Mouse (Mus musculus): ENCODE results near the gene Zfp523. TPM values are rescaled to one million over a fixed set of nuclear protein-coding genes. Genes with fewer than 3 reads are reported as not detected.

The Zfp523 gene
- total RNA-seq, 2 experiments from 2014 or later, result 10.7 to 13.9 TPM

DNA sequence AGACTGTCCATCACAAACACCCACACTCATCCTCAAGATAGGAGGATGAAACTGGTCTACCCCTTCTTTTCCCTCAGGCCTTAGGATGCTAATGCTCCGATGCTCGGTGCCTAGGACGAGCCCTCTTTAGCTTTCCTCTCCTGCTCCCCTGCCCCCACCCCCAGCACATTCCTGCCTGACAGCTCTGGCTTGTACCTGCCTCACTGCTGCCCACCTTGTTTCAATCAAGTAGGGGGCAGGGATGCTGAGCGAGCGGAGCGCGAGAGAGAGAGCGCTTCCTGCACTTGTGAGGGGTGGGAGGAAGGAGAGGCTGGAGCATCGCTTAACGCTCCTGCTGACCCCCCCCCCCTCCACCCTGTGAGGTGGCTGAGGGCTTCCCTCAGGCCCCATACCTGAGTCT lies 16.6 kb upstream of the Zfp523 start:
- DNase-seq, result no peak

DNA sequence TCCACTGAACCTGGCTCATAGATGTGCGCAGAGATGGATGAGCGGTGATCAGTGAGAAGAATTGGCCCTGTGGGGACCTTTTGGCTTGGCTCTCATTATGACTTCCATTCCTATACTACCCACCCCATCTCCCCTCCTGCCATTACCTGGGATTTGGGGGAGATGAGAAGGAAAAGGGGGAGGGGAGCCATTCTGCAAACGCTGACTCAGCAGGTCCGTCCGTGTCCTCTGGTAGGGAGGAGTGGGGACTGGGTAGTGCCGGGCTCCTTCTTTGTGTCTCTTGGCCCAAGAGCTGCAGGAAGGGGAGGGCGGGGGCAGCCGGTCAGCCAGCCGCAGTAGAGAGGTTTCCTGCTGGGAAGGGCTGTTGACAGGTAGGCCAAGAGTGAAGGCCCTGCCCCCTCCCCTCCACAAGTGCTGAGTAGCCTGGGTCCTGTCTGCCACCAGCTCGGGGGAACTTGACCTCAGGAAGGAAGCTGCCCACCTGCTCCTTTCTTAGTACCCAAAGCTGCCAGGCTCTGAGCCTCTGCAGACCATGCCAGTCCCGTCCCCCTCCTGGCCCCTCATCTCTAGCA lies 15.5 kb upstream of the Zfp523 start:
- peak in 1 of 2 experiments; percentile 28 for DNase-seq

DNA sequence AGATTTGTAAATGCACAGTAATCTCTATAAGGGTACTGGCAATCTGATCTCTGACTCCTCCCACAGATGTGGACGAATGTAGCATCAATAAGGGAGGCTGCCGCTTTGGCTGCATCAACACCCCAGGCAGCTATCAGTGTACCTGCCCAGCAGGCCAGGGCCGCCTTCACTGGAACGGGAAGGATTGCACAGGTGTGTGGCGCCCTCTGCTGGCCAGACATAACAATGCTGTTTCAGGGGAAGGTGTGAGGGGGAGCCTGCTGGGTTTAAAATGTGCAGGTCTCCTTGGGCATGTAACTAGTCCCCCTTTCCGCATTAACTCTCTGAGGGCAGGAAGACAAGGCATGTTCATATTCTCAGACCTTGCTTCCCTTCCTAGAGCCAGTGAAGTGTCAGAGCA lies 13.3 kb upstream of the Zfp523 start:
- peak; percentile 72 to 86 for DNase-seq

DNA sequence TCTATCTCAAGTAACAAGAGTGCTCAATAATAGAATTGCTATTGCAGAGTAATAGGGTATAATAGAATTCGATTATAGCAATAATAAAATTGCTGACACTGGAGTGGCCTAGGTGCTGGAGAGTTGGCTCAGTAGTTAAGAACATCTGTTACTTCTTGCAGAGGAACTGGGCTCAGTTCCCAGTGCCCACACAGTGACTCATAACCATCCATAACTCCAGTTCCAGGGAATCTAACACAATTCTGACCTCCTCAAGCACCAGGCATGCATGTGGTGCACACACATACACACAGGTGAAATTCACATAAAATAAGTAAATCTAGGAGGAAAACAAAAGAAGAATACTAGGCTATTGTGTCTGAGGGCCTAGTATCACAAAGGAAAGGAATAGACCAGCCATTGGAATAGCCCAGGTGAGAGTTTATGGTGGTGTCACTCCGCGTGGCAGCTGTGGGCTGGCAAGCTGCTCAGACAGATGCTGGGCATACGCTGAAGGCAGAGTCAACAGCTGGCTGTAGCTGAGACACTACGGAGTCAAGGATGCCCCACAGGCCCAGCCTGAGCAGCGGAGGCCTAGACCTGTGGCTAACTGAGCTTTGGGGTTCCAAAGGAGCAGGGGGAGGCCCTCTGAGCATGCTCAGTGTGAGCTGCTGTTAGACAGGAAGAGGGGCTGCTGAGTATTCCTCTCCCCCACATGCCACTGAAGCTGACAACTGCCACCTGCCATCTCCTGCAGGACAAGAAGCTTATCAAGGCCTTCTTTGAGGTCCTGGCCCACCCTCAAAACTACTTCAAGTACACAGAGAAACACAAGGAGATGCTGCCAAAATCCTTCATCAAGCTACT lies 6.2 kb upstream of the Zfp523 start:
- DNase-seq, result no peak

DNA sequence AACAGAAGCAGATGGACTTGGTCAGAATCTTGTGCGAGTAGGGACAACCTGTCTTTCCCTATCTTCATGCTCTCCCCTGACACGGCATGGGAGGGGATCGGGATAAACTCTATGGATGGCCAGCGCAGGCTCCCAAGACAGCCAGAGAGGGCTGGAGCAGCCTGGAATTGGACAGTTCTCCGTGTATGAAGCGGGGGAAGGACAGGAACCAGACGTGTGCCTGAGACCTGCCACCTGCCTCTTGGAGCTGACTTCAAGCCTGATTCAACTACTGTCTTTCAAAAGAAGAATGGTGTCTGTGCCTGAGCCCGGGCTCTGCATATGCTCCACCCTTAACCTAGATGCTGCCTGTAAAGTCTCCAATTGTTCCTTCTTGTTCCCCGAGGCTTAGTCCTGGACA lies 4.2 kb upstream of the Zfp523 start:
- no peak for DNase-seq

DNA sequence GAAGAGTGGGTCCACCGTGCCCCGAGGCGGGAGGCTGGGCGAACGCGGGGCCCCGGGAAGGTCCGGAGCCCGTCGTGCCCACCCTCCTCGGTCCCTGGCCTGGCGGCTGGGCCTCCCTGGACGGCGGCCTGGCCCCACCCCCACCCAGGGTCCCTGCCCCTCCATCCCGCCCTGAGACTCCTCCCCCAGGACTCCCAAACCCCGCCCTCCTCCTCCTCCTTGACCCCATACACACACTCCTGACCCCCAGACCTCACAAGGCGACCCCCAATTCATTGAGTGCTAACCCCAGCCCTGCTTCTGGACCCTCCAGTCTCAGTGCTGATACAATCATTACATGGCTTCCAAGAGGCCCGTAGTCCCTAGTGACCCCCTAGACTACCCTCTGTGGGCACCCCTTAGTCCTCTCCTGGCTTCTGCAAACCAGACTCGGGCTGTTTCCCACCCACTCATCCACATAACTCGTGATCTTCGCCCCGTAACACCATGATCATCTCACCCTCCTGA lies 664 bp downstream of the Zfp523 start:
- DNase-seq, result no peak

DNA sequence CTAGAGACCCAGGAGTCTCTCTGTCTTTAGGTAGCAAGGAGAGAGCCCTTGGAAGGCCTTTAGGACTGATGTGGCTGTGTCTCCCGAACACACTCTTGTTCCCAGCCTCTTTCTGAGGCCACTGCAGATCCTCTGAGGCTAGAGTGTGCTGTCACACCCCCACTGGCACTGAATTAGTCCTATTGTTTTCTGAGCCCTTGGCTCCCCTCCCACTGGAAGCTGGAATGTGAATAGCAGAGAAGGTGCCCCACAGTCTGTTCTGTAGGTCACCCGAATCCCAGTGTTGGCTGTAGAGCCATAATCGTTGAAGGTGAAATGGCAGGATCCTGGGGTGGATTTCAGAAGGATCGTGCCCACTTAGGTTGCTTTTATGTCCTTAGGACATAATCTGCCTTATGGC lies 3.4 kb downstream of the Zfp523 start:
- peak; percentile 54 to 66 for DNase-seq

DNA sequence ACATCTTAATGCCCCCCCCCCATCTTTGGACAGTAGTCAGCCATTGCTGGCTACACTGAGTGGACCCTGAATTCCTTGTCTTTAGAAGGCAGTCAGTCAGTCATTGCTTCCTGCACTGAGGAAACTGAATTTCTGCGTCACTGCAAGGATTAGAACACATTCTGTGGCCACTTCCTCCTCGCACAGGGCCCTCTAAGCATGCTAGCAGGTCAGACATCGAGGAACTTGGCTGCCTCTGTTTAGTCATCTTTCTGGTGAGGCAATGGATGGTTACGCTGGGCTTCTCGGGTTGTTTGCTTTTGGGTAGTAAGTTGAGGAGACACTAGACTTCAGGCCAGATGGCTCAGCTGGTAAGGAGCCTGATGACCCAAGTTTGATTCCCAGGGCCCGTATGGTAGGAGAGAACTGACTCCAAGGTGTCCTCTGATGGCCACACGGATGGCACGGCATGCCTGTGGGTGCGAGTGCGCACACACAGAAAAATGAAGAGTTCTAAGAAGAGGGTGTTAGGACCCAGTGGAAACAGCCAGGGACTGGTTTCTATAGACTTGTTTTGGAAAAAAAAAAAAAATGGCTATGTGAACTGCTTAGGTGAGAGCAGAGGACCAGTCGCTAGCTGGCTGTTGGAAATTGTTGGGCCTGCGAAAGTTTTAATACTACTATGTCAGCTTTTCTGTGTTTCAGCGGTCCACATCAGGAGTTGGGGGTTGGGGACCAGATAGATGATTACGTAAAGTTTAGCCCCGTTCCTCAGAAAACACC lies 4.0 kb downstream of the Zfp523 start:
- DNase-seq, result peak in 1 of 2 experiments; percentile 30

DNA sequence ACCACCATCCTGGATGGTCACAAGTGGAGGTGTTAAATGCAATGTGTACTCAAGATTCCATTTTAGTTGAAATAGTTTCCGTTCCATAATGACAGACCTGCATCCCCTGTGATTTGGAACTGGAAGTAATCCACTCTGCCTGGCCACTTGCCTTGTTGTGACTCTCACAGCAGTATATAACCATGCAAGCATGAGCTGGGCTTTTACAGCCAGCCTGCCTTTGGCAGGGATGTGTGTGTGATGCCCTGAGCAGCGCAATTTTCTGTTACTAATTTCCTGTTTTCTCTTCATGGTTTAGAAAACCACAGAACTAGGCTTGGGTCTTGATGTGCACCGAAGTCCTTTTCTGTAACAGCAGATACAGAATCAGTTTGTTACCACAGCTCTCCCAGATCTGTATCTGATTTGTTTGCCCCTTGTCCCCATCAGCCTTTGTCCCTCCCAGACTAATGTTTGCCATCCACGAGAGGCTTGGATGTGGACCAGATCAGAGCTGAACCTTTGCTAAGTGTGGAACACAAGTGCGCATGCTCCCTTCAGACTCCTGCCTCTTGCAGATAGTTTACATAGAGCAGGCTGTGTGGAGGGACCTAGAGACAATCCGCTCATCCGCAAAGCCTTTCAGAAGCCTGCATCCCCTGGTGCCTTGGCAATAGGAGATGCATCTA lies 8.2 kb downstream of the Zfp523 start:
- DNase-seq, result no peak

DNA sequence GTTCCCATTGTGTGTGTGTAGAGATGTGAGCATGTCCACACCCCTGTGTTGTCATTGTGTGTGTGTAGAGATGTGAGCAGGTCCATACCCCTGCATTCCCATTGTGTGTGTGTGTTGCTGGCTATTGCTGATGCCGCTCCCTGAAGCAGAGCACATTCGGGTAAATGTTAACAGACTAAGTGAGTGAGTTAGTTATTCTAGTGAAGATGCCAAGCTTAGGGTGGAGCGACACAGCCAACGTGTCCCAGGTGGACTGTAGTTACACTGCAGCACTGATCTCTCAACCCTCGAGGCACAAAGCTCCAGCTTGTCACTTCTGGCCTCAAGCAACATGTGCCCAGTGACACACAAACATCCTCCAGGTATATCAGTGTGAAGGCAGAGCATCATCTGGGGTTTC lies 11.4 kb downstream of the Zfp523 start:
- DNase-seq, result no peak

DNA sequence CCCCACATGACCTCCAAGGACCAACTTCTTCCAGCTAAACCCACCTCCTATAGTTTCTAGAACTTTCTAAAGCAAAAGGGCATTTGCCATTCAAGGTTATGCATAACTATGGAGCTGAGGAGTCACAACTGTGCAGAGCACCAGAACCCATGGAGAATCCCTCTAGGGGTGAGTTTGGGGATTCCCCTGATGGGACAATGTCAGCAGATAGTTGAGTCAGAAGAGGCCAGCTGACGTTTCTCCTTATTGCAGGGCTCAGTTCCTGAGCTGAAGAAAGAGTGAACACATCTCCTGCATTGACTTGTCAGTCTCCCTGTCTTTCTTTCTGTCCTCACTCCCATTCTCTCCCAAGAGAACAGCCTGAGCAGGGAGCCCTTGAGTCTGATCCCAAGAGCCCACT lies 15.8 kb downstream of the Zfp523 start:
- DNase-seq, result no peak

DNA sequence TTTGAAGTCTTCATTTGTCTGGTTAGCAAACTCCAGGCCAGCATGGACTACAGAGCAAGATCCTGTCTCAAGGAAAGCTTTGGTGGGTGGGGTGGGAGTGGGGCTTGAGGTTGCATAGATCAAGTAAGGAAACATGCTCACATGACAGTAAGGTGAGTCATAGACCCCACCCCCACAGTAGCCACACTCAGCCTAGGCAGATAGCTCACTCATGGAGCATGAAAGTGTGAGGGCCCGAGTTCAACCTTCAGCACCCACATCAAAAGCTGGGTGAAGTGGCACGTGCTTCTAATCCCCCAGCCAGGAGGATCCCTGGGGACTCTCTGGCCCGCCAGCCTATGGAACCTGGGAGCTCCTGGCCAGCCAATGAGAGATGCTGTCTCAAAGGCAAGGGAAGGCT lies 16.6 kb downstream of the Zfp523 start:
- DNase-seq, result no peak

DNA sequence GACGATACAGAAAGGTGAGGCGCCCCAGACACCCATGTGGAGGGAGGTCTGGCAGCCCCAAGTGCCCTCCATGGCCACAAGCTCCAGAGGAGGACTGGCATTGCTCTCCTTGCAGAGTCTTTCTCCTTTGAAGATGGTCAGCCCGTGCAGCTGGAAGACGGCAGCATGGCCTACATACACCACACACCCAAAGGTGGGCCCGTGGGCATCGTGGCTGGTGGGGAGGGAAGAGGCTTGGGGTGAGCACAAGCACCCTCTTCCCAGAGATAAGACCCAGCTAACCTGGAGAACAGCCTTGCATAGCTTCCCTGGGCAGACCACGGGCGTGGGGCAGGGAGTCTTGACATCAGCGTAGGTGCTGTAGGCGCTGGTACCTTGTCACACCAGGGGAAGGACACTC lies 18.1 kb downstream of the Zfp523 start:
- DNase-seq, result no peak

DNA sequence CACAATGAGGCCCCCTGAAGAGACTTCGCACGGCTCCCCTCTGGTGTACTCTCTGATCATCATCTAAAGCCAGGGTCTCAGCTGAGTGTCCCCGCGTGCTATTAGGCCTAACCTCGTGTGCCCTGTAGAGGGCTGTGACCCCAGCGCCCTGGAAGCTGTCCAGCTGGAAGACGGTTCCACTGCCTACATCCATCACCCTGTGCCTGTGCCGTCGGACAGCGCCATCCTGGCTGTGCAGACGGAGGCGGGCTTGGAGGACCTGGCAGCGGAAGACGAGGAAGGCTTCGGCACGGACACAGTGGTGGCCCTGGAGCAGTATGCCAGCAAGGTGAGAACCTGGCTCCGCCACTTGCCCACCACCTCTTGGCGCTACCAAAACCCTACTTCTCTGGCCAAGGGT lies 20.7 kb downstream of the Zfp523 start:
- DNase-seq, result no peak

DNA sequence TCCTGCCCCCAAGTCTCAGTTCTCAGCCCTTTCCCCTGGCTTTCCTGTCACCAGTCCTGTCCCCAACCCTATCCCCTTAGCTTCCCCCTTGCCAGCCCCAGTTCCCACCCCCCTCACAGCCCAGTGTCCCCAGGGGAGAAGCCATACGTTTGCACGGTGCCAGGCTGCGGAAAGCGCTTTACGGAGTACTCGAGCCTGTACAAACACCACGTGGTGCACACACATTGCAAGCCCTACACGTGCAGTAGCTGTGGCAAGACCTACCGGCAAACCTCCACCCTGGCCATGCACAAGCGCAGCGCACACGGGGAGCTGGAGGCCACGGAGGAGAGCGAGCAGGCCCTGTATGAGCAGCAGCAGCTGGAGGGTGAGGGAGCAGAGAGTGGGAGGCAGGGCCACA lies 25.1 kb downstream of the Zfp523 start:
- DNase-seq, result no peak

DNA sequence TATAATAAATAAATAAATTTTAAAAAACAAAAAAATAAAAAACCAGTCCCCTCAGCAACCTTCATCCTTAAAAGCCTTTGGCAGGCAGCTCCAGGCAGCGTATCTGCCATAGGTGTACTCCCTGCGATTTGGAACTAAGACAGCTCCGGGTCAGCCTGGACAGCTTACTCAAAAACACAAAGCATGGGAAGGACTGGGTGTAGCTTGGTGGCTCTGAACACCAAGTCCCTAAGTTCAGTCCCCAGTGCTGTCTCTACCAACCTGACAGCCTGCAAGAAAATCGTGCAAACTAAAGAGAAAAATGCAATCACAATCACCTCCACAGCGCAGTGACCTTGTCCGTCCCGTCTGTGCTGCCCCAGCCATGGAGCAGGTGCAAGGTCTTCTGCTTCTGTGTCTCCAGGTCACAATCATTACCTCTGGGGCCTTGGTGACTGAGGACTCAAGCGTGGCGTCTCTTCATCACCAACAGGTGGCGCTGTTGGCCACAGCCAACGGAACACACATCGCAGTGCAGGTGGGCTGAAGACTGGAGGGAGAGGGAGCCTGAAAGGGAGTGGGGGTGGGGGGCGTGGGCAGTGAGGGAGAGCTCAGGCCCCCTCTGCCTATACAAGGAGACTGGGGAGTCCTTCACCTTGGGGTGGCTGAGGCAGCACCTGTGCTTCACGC lies 27.3 kb downstream of the Zfp523 start:
- peak; percentile 33 to 67 for DNase-seq

DNA sequence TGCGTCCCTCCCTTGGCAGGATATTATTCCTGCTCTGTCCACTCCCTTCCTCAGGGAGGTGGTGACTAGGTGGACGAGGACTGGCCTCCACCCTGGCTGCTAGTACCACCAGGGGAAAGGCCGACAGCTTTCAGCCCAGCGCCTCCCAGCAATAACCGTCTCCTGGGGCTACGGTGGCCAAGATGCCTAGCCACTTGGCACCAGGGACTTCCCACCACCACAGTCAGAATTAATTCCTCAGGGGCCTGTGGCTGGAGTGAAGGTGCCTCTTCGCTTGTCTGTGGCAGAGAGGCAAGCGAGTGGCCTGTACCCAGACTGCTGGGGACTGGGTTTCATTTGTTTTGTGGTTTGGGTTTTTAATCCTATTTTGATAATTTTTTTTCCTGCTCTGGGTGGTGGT lies 28.5 kb downstream of the Zfp523 start:
- no peak for DNase-seq

DNA sequence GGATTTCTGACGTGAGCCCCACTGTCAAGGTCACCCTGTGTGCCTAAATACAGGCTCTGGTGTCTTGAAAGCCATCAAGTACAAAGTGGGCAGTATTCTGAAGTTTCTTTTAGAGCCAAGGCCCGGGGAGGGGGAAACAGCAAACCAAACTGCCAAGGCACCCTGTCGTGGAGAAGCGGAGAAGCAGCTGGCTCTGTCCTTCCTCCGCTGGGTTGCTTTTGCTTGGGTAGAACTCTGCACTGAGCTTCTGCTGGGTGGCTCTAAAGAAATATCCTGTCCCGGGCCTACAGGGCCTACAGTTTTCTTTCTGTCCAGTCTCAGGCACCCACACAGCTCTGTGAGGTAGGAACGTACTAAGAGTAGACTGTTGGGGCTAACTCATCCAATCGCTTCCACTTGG lies 30.2 kb downstream of the Zfp523 start:
- no peak for DNase-seq

DNA sequence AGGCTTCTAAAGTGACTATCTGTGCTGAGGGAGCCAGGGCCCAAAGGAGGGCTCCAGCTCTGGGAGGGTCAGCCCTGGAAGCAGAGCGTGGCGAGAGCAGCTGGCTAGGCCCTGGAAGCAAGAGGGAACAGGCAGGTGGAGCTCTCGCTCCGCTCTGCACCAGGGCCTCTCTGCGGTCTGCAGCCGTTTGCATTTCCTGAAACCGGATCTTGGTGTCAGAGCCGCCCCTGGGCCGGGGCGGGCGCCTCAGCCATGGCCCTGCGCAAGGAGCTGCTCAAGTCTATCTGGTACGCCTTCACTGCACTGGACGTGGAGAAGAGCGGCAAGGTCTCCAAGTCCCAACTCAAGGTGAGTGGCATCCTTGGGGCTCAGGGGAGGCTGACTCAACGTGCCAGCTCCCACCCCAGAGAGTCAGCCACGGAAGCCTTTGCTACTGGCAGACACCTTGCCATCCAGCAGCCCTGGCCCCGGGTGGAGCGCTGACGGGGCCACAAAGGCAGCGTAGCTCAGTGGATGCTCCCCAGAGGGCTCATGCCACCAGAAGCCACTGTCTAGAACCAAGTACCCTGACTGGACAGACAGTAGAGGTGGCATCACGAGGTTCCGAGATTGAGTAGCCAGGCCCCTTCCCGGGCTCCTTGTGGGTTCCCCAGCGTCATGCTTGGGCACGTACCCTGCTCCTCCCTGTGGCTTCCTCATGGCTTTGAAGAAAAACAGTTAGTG lies 30.8 kb downstream of the Zfp523 start, which contains the start of gene Def6:
Def6 (plus strand) TSS at position 188 of the 723 bp plus-strand sequence.
- peak; percentile 80 to 89 for DNase-seq

DNA sequence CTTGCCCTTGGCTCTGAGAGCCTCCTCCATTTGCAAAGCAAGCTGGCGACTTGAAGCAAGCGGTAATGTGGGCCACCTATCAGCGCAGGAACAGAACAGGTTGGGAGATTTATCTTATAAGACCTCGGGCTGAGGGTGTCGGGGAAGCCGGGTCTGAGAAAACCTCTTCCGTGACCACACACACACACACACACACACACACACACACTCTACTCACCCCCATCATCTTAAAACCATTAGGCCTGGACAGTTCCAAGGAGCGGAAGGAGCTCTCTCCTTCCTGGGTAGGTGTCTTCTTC lies 31.3 kb downstream of the Zfp523 start:
- DNase-seq, result no peak

DNA sequence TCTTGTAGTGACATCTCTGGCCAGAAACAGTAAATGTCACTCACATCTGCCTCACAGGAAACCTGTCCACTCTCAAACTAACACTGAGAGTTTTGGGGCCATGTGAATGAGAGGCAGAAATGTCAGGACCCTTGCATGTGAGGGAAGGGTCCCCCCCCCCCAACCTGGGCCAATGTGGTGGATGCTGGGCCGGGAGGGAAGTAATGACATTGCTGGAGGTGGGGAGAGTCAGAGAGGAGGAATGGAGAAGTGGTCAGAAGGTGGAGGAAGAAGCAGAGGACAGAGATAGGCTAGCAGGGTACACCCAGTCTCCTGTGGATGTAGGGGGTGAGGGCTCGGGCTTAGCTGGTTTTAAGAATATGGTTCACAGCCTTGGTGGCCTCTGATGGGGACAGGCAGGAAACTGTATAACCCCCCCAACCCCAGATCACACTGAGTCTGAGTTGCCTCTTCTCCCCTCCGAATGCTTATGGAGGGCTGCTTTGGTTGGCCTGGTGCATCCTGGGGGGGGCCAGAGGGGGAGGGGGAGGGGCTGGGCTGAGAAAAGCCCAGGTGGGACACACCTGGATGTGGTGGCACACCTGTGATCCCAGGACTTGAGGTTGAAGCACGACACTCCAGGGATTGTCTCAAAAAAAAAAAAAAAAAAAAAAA lies 32.7 kb downstream of the Zfp523 start:
- no peak for DNase-seq

Data from heart, adult 18-20 months (tissue).